Mouse (Mus musculus): ENCODE data around the gene Hpn. TPM values are rescaled to one million over a fixed set of nuclear protein-coding genes. Genes with fewer than 3 reads are reported as not detected.

Gene Hpn
- total RNA-seq, 2 experiments from 2014 or later, result 11.1 TPM; not detected in 1

DNA sequence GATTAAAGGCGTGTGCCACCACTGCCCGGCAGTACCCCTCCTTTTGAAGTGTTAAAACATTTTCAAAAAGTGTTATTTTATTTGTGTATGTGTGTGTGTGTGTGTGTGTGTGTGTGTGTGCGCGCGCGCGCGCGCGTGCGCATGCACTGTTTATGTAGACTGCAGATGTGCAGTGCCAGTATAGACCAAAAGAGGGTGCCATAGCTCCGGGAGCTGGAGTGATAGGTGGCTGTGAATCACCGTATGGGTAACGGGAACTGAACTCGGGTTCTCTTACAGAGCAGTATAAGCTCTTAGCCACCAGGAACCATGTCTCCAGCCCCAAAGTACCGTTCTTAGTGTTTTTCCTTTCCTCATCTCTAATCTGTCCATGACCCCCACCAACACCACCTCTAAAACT, 29.8 kb upstream of the Hpn start:
- ATAC-seq (replicated peaks; ENCODE audit: poor library complexity, severe bottlenecking), result no peak

DNA sequence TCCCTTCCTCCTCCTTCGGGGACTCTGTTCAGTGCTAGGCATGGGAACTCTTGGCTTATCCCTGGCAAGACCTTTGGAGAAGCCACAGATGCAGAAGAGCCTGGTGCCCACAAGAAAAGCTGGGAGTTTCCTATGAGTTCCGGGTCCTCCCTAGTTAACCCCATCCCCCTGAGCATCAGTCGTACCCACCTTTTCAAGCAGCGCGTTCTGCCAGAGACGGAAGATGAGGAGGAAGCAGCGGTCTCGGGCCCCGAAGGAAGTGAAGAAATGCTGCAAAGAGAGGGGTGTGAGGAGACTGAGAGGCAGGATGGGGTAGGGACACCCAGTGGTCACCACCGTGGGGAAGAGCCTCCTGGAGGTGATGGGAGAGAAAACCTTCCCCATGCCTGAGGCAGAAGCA, 25.9 kb upstream of the Hpn start:
- ATAC-seq (replicated peaks; ENCODE audit: poor library complexity, severe bottlenecking), result no peak

DNA sequence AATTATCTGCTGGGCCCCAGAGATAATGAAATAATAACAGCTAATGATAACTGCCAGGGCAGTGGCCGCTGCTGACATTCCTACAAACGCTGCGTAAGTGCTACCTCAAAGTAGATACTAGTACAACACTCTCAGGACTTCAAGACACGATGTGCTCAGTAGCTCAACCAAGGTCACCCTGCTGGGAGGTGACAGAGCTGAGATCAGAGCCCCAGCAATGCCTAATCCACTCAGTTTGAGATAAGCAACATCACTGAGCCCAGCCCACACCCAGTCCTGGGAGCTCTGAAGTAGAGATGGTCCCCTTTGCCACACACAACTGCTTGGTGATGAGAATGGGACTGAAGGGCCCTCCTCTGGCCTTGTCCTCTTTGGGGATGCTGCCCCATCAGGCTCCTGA, 25.2 kb upstream of the Hpn start:
- ATAC-seq (replicated peaks; ENCODE audit: poor library complexity, severe bottlenecking), result no peak

DNA sequence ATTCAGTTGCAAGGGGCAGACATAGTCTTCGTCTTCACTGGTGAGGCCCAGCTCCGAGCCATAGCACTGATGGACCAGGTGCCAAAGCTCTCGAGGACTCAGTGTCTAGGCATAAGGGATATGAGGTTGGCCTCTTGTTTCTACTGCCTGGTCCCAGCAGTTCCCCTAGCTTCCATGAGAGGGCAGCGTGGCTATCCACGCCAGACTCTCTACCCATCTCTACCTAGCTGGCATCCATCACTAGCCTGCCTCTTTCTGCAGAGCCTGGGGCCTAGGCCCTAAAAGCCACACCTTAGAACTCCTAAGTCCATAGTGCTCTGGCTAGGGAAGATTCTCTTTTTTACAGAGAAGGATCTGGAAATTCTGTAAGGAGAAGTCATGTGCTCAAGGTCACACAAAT, 24.7 kb upstream of the Hpn start:
- ATAC-seq (replicated peaks; ENCODE audit: poor library complexity, severe bottlenecking), result peak; percentile 84

DNA sequence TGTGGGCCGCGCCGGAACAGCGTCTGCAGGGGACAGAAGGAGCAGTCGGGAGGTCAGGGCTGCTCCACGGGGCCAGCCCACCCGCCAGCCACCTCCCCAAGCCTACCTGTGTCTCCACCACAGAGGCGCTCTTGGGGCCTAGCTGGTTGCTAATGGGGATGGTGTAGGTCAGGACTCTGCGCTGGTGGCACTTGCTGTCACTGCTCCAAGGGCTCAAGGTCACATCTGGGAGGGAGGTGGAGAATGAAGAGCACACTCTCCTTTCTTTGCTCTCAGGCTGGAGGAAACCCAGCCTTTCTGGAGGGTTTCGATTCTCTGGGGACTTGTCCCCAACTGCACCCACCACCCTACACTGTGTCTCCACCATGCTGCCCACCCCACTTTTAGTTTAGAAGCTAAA, 20.6 kb upstream of the Hpn start:
- no peak for ATAC-seq (replicated peaks; ENCODE audit: poor library complexity, severe bottlenecking)

DNA sequence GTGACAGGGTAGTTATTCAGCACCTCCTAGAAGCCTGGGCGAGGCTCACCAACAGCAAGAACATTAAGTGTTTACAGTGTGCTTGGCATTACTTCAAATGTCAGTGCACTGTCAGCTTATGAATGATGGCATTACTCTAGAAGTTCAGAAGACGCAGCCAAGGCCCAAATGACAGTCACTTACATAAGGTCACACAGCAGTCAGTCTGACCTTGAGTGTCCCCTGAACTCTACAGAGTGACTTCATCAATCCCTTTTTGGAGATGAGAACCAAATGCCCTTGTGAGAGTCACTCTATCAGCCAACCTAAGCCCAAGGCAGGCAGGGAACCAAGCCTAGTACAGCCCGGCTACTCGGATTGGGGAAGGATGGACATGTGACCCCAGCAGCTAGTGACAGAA, 16.8 kb upstream of the Hpn start:
- ATAC-seq (replicated peaks; ENCODE audit: poor library complexity, severe bottlenecking), result no peak

DNA sequence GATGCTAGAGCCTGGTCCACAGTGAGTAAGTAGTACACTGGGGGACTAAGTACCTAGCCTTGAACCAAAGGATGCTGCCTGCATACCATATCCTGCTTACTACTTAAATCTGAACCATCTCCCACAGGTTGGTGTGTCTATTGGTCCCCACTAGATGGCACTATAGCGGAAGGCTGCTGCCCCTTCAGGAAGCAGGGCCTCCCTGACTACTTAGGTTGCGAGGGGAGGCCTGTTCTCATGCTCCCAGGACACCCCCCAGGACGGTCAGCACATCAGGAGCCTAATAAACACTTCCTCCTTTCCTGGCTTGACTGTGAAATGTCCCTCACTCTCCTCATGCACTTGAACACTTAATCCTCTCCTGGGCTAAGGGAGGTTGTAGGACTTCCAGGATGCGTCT, 15.8 kb upstream of the Hpn start:
- peak; percentile 83 for ATAC-seq (replicated peaks; ENCODE audit: poor library complexity, severe bottlenecking)

DNA sequence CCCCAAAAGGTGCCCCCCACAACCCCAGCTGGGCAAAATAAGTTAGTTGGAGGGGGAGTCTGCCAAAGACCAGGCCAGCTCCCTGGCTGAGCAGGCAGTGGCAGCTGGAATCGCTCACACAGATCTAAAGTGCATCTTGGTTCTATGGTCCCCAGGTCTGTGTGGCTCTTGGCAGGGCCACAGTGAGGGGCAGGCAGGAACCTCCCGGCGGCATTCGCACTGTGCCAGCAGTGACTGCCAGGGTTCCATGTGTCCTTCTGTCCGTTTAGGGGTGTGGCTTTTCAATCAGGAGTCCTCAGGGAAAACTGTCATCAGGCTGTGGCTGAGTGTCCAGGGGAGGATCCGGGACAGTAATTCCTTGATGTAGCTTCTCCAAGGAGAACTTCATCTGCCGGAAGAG, 15.1 kb upstream of the Hpn start:
- no peak for ATAC-seq (replicated peaks; ENCODE audit: poor library complexity, severe bottlenecking)

DNA sequence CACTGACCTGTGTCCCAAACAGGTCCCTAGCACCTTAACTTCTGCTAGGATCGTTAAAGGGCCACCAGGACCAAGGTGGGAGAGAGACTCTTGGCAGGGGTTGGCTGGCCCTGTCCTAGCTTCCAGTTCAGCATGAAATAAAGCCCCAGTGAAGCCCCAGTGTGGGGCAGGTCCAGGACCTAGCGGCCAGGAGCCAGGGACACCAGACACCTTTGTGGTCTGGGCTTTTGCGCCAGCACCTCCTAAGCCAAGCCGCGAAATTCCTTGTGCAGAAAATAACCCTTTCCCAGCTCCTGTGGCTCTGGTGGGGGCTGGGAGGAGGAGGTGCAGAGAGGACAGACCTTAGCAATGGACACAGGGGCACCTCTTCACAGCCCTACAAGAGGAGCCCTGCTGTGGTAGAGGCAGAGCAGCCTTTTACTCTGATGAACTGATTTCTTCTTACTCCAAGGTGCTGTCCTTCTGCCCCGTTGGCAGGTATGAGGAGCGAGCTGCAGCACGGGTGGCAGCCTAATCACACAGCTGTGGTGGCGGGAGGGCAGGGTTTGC, 13.1 kb upstream of the Hpn start:
- ATAC-seq (replicated peaks; ENCODE audit: poor library complexity, severe bottlenecking), result no peak

DNA sequence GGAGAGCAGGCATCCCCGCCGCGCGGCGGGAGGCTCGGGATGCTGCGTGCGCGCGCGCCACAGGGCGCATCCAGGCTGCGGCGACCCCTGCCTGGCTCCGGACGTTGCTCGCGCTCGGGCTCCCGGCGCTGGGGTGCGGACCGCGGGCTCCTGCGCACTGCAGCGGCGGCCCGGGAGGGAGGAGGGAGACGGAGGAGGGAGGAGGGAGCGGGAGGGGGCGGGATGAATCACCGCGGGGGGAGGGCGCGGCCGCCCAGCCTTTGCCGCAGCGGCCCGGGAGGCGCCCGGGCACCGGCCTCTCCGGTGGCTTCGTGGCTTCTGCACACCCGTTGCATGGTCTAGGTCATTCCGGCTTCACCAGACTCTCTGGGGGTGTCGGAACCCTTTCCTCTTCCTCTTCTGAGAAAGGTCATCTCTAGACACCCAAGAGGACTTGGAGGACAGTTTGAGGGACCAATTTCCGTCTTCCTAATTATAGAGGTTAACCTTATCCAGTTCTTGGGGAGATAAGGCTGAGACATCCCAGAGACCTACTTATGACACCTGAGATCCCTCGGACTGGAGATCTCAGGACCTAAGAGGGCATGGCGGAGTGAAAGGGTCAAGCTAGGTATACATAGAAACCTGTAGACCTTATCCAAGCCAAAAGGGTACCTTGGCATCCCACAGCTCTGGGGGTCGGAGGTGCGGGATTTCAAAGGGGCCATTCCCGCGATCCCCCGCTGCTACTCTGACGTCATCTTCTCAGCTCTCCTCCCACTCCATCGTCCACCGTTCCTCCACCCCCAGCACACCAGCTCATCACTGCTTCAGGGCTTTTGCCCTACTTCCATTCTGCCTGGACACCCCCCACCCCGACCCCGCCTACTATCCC, 12.0 kb upstream of the Hpn start, which contains the start of gene Scn1b:
Gene Scn1b, minus strand, starts transcription at position 153 of the 874 bp plus-strand sequence.
- peak; percentile 25 for ATAC-seq (replicated peaks; ENCODE audit: poor library complexity, severe bottlenecking)

DNA sequence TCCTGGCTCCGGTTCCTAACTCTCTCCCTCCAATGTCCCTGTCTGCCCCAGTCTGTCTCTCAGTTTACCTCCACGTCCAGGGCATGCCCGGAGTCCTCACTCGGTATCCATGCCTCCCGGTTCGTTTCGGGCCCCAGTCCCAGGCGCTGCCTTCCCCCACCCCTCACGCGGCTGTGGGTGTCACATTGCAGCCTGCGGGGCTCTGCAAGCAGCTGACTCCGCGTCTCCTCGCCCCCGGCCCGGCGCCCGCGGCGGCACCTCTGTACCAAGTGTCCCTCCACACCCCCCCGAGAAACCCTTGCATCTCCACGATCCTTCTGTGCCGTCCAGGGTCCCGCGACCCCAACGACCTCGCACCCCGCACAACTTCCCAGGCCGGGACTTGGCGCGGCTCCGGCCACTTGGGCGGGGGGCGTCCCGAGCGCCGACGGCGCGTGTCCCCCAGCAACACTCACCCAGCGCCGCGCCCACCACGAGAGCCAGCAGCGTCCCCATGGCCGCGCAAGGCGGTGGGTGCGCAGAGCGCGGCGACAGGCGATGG, 11.2 kb upstream of the Hpn start:
- ATAC-seq (replicated peaks; ENCODE audit: poor library complexity, severe bottlenecking), result no peak

DNA sequence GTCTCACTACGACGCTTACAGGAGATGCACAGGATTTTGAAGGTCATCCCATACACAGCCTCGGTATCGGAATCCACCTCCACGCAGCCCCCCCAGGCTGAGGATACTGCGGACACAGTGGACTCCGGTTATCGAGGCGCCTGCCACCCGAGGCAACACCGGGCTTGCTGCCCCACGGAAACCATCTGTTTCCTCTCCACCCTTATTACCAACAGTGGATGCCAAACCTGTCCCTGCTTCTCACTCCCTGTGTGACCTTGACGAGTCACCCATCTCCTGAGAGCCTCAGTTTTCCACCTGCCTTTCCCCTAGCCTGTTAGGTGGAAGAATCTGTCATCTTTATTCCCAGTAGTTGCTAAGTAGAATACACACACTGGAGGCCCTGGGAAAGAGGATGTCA, 10.0 kb upstream of the Hpn start:
- peak; percentile 27; the same call in 1 of the 2 replicates for ATAC-seq (replicated peaks; ENCODE audit: poor library complexity, severe bottlenecking)

DNA sequence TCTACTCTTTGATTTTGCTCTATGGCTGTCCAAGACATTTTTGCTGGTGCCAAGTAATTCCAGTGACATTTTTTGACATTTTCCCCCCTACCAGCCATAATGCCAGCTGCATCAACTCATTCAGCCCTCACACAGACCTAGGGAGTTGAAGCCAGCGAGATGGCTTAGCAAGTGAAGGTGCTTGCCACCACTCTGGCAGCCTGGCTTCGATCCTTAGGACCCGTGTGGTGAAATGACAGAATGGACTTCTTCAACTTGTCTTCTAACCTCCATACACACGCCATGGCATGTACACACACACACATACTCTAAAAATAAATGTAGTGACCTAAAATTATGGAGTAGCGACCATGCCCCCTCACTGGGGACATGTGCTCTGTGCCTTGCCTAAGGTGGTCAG, 9.3 kb upstream of the Hpn start:
- no peak for ATAC-seq (replicated peaks; ENCODE audit: poor library complexity, severe bottlenecking)

DNA sequence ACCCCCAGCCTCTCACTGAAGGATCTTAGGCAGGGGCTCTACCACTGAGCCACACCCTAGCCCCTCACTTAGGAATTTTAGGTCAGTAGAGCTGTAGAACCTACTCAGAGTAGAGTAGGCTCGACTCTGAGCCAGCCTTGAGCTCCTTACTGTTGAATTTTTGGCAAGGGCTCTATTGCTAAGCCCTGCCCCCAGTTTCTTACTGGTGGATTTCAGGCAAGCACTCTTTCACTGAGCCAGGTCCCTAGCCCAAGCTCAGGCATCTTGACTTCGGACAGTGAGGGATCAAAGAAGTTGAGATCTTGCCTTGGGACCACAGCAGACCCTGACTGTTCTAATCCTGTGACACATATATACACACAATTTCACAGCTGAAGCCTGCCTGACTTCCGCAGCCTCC, 8.6 kb upstream of the Hpn start:
- ATAC-seq (replicated peaks; ENCODE audit: poor library complexity, severe bottlenecking), result no peak

DNA sequence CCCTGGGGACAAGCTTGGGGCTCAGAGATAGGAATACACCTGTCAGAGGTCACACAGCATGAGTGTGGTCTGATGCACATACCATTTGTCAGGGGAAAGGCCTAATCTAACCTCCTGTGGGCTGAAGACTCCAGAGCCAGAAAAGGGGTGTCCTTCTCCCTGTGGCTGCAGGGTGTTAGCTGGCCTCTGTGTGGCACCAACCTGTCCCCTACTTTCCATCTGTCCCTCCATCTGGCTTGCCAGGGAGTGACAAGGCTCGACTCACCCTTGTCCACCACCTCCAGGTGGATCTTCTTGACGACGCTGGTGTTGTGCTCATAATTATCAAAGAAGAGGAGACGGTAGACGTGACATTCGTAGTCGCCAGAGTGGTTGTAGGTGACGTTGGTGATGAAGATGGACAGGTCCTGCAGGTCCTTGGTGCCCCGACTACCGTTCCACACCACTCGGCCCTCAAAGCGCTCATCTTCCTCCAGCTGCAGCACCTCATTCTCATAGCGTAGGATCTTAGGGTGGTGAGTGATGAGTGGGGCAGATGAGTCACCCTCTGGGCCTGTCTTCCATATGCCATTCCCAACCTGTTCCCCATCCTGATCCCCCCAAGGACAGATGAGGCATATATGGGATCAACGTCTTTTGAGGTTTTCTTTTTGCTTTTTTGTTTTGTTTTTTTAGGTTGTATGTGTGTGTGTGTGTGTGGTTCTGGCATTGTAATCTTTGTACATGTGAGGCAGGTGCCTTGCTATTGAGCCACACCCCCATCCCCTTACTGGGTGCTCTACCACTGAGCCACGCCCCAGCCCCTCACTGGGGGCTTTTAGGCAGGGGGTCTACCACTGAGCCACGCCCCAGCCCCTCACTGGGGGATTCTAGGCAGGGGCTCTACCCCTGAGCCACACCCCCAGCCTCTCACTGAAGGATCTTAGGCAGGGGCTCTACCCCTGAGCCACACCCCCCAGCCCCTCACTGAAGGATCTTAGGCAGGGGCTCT, 7.8 kb upstream of the Hpn start:
- ATAC-seq (replicated peaks; ENCODE audit: poor library complexity, severe bottlenecking), result no peak

DNA sequence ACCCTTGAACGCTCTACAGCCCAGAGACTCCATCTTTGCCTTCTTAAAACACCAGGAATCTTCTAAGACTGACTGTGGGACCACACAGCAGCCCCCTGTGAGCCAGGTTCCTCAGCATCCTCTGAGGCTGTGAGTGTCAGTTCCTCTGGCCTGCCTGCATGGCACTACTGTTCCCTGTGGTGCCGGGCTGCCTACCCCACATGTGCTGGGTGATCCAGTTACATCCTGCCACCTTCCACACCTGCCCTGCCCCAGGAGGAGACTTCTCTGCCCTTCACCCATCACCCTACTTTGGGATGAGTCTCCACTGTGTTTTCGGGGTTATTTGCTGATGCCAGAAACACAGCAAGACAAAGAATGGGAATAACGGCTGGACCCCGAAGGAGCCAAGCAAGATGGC, 4.5 kb upstream of the Hpn start:
- no peak for ATAC-seq (replicated peaks; ENCODE audit: poor library complexity, severe bottlenecking)

DNA sequence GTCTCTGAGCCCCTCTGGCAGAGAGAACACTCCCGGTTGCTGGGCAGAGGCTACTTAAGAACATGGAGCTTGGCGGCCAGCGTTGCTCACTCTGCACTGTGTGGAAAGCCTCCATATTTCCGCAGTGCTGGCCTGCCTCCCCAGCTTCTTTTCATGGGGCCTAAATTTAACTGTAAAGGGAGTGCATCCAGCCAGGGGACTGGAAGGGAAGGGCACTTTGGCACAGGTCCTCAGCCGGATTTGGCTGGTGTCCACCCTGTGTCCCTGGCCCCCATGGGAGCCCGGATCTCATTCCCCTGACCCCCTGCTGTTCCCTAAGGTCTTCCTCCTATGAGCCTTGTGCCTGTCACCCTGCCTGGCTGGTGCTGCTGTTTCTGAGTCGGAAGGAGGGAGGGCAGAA, 3.4 kb upstream of the Hpn start:
- ATAC-seq (replicated peaks; ENCODE audit: poor library complexity, severe bottlenecking), result no peak

DNA sequence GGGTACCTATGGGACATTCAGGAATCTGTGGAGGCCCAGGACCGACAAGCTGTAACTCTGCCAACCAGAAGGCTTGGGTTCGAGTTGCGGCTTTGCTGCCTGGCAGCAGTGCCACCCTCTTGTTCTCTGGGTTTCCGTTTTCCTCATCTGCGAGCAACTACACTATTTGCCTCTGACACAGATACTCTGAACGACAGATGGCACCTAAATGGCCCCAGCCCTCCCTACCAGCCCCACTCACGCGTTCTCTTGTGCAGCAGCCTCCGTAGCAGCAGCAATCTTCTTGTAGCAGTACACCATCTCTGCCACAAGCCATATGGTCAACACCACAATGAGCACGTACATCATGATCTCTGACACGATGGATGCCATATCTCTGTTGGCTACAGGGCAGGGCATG, 2.4 kb upstream of the Hpn start:
- ATAC-seq (replicated peaks; ENCODE audit: poor library complexity, severe bottlenecking), result no peak

DNA sequence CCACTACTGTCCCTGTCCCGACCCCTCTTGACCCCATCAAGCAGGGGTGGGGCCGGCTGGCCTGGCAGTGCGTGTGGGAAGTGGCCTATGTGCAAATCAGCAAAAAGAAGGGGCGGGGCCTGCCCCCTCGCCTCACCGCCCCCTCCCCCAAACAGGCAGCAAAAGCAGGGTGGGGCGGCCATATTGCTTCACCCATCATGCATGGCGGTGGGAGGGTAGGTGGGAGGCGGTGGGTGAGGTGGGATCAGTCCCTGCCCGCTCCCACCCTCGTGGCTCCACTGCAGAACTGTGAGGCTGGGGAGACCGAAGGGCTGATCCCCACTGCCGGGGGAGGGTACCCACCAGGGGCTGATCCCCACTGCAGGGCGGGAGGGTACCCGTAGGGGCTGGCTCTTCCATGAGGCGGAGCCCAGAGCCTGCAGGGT, 1.6 kb upstream of the Hpn start:
- no peak for ATAC-seq (replicated peaks; ENCODE audit: poor library complexity, severe bottlenecking)

DNA sequence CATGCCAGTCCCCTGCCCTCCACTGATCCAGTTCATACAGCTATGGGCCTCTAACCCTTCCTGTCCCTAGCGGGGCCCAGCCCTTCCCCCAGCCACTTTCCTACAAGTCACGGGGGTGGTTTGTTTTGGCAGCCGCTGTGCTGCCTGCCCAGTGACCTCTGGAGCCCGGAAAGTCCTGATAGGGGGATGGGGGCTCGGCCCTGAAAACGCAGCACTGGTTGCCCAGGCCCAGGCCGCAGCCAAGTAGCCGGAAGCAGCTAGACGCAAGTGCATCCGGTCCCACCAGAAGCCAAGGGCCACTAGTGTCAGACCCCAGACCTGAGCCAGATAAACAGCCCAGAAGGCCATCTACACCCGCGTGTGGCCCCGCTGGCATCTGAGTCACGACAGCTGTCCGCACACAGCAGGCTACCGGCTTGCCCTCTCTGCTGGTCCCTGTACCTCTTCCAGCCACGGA, 525 bp upstream of the Hpn start:
- ATAC-seq (replicated peaks; ENCODE audit: poor library complexity, severe bottlenecking), result peak; percentile 61

DNA sequence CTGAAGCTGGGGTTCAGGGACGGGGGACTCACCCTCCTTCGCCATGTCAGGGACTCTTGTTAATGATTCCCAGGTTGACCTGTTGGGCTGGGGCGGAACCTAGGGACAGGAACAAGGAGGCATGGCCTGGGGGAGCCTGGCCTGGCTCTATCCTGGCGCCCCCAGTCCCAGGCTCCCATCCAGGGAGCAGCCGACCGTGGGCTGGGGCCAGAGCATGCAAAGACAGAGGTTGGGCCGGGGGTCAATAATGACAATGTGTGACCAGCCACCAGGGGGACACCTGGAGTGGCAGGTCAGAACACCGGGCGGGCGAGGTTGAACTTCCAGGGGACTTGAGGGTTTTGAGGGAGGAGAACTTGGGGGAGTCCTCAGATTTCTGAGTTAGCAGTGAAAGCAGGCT, 444 bp downstream of the Hpn start:
- no peak for ATAC-seq (replicated peaks; ENCODE audit: poor library complexity, severe bottlenecking)
